Mouse (Mus musculus) intestine, postnatal 0 days (tissue): ENCODE results near the gene Pdcd1lg2. TPM values are rescaled to one million over a fixed set of nuclear protein-coding genes. Genes with fewer than 3 reads are reported as not detected.
A peak's percentile ranks its signal among the peaks of the same experiment; 100 is the strongest.

Source experiments
- ATAC-seq: fragments of 200-750 bp; cut with Nextera tagmentation; 2 replicates; pipeline ENCODE4 v1.8.0; 2017; ENCODE audit warnings: mild to moderate bottlenecking, moderate TSS enrichment, moderate library complexity
- H3K27ac ChIP-seq: fragments of 300-500 bp; sonication (generic); 2 replicates; pipeline ENCODE4 v1.5.1; 2014; ENCODE audit warnings: mild to moderate bottlenecking, low read depth, low read length, moderate library complexity
- H3K27me3 ChIP-seq: fragments of 300-500 bp; sonication (generic); replicated peaks from 2 replicates; pipeline ENCODE4 v1.6.1; 2014; ENCODE audit warnings: low read length, mixed read lengths; ENCODE audit not compliant: control insufficient read depth, insufficient read depth
- H3K36me3 ChIP-seq: fragments of 300-500 bp; sonication (generic); 2 replicates; pipeline ENCODE4 v1.6.1; 2014; ENCODE audit warnings: mild to moderate bottlenecking, moderate library complexity; ENCODE audit not compliant: control insufficient read depth, insufficient read depth
- H3K4me1 ChIP-seq: fragments of 300-500 bp; sonication (generic); replicated peaks from 2 replicates; pipeline ENCODE4 v1.6.1; 2014; ENCODE audit warnings: antibody characterized with exemption, low read length, mixed read lengths; ENCODE audit not compliant: control insufficient read depth, insufficient read depth
- H3K4me2 ChIP-seq: fragments of 300-500 bp; sonication (generic); replicated peaks from 2 replicates; pipeline ENCODE4 v1.6.1; 2014; ENCODE audit warnings: low read depth, mild to moderate bottlenecking, moderate library complexity
- H3K4me3 ChIP-seq: fragments of 300-500 bp; sonication (generic); 2 replicates; pipeline ENCODE4 v1.5.1; 2014; ENCODE audit warnings: low read depth, low read length
- H3K9ac ChIP-seq: fragments of 300-500 bp; sonication (generic); 2 replicates; pipeline ENCODE4 v1.6.1; 2014; ENCODE audit warnings: mild to moderate bottlenecking, low read depth, low read length
- H3K9me3 ChIP-seq: fragments of 300-500 bp; sonication (generic); 2 replicates; pipeline ENCODE4 v1.6.1; 2016; ENCODE audit warnings: mixed run types; ENCODE audit not compliant: control insufficient read depth
- CTCF ChIP-seq: sonication (generic); IDR thresholded peaks from 2 replicates; pipeline ENCODE4 v1.5.1; 2016; ENCODE audit warnings: low read depth, mild to moderate bottlenecking, control low read depth, antibody characterized with exemption, moderate library complexity
- WGBS: fragments of 180-500 bp; shearing (Covaris S2); extraction: QIAGEN DNeasy Blood & Tissue Kit; methylation state at CpG from one replicate; pipeline ENCODE4 v1.1.7; 2014; 5-methylcytosine and 5-hydroxymethylcytosine counted together
- polyA plus RNA-seq: library from polyadenylated mRNA; unstranded; fragments of >200 nt; fragmentation: Nextera tagmentation; extraction: Ambion mirVana; gene quantifications from 2 replicates; pipeline ENCODE4 v1.2.1, GENCODE M21; 2015

The Pdcd1lg2 gene
- polyA plus RNA-seq, 1 experiment from 2014 or later, result not detected

GRCm38 (mm10) chr19:29474803-29475202 is 64.1 kb downstream of the Pdcd1lg2 start:
- no peaks in the 10 kb centered on the region for H3K9me3 ChIP-seq
- 30% methylated on average over 2 of the region's 2 CpGs for WGBS
- H3K4me3 ChIP-seq, result no peak overlapping the region
- ATAC-seq, result peak; percentile 27
- no peaks in the 10 kb centered on the region for H3K27me3 ChIP-seq
- H3K4me2 ChIP-seq, result no peak overlapping the region
- no peaks in the 10 kb centered on the region for H3K36me3 ChIP-seq
- peak overlapping the region; percentile 66 for H3K27ac ChIP-seq
- H3K4me1 ChIP-seq, result 0 out of 2 replicates have a peak, but pooled peaks cover 25% of the 10 kb centered on the region
- TF ChIP-seq CTCF, result no peak
- no peak overlapping the region for H3K9ac ChIP-seq

- no peaks in the 10 kb centered on the region for H3K36me3 ChIP-seq
- no peak for TF ChIP-seq CTCF
- H3K9me3 ChIP-seq, result no peaks in the 10 kb centered on the region
- 31% methylated on average over 4 of the region's 4 CpGs for WGBS
- no peak overlapping the region for H3K4me2 ChIP-seq
- 0 out of 2 replicates have a peak, but pooled peaks cover 20% of the 10 kb centered on the region for H3K4me1 ChIP-seq
- no peak overlapping the region for H3K9ac ChIP-seq
- peak; percentile 91 for ATAC-seq
- H3K27me3 ChIP-seq, result no peaks in the 10 kb centered on the region
- H3K27ac ChIP-seq, result peak overlapping the region; percentile 66
- H3K4me3 ChIP-seq, result no peak overlapping the region
Measured at GRCm38 (mm10) chr19:29475210-29475620, 64.5 kb downstream of the Pdcd1lg2 start.

- Histone ChIP-seq H3K4me3 (no peak overlapping the region), H3K27me3 (no peaks in the 10 kb centered on the region), H3K4me2 (no peak overlapping the region), H3K27ac (no peak overlapping the region), H3K9ac (no peak overlapping the region), H3K4me1 (0 out of 2 replicates have a peak, but pooled peaks cover 6% of the 10 kb centered on the region), H3K36me3 (no peaks in the 10 kb centered on the region), H3K9me3 (no peaks in the 10 kb centered on the region)
- no peak for ATAC-seq
- no peak for TF ChIP-seq CTCF
- WGBS, result 9% methylated on average over 4 of the region's 4 CpGs
Measured at GRCm38 (mm10) chr19:29478598-29478997, 67.9 kb downstream of the Pdcd1lg2 start.

- H3K36me3 ChIP-seq, result no peaks in the 10 kb centered on the region
- no peaks in the 10 kb centered on the region; the same call in 1 of the 2 replicates for H3K4me1 ChIP-seq
- no peaks in the 10 kb centered on the region for H3K27me3 ChIP-seq
- WGBS, result 67% methylated on average over 6 of the region's 6 CpGs
- no peak overlapping the region for H3K9ac ChIP-seq
- H3K9me3 ChIP-seq, result no peaks in the 10 kb centered on the region
- no peak overlapping the region for H3K4me2 ChIP-seq
- H3K27ac ChIP-seq, result no peak overlapping the region
- H3K4me3 ChIP-seq, result no peak overlapping the region
- no peak for TF ChIP-seq CTCF
- no peak for ATAC-seq
Measured at GRCm38 (mm10) chr19:29481578-29481977, 70.9 kb downstream of the Pdcd1lg2 start.

GRCm38 (mm10) chr19:29482148-29482547 is 71.4 kb downstream of the Pdcd1lg2 start:
- Histone ChIP-seq H3K9ac (no peak overlapping the region), H3K4me1 (no peaks in the 10 kb centered on the region; the same call in 1 of the 2 replicates), H3K4me3 (no peak overlapping the region), H3K9me3 (no peaks in the 10 kb centered on the region), H3K27ac (no peak overlapping the region), H3K36me3 (no peaks in the 10 kb centered on the region), H3K27me3 (no peaks in the 10 kb centered on the region), H3K4me2 (no peak overlapping the region)
- TF ChIP-seq CTCF, result no peak
- ATAC-seq, result no peak
- WGBS, result 88% methylated on average over 5 of the region's 5 CpGs

GRCm38 (mm10) chr19:29482637-29483036 is 71.9 kb downstream of the Pdcd1lg2 start:
- WGBS, result 71% methylated on average over 3 of the region's 3 CpGs
- TF ChIP-seq CTCF, result no peak
- no peak for ATAC-seq

GRCm38 (mm10) chr19:29483386-29483785 is 72.7 kb downstream of the Pdcd1lg2 start:
- H3K9ac ChIP-seq, result no peak overlapping the region
- H3K9me3 ChIP-seq, result no peaks in the 10 kb centered on the region
- 96% methylated on average over 2 of the region's 2 CpGs for WGBS
- no peak for TF ChIP-seq CTCF
- no peaks in the 10 kb centered on the region; the same call in 1 of the 2 replicates for H3K4me1 ChIP-seq
- no peaks in the 10 kb centered on the region for H3K27me3 ChIP-seq
- no peak overlapping the region for H3K27ac ChIP-seq
- ATAC-seq, result no peak
- no peak overlapping the region for H3K4me3 ChIP-seq
- H3K4me2 ChIP-seq, result no peak overlapping the region
- no peaks in the 10 kb centered on the region for H3K36me3 ChIP-seq

More at GRCm38 (mm10) chr19:29482637-29483036, 71.9 kb downstream of the Pdcd1lg2 start:
- Histone ChIP-seq H3K4me2 (no peak overlapping the region), H3K27ac (no peak overlapping the region), H3K4me3 (no peak overlapping the region), H3K36me3 (no peaks in the 10 kb centered on the region), H3K9ac (no peak overlapping the region), H3K27me3 (no peaks in the 10 kb centered on the region), H3K9me3 (no peaks in the 10 kb centered on the region), H3K4me1 (no peaks in the 10 kb centered on the region; the same call in 1 of the 2 replicates)
